Mouse (Mus musculus): ENCODE data around the gene Poldip3. TPM values are rescaled to one million over a fixed set of nuclear protein-coding genes. Genes with fewer than 3 reads are reported as not detected.

Gene Poldip3
- total RNA-seq, 1 experiment from 2014 or later, result 96.3 TPM

DNA sequence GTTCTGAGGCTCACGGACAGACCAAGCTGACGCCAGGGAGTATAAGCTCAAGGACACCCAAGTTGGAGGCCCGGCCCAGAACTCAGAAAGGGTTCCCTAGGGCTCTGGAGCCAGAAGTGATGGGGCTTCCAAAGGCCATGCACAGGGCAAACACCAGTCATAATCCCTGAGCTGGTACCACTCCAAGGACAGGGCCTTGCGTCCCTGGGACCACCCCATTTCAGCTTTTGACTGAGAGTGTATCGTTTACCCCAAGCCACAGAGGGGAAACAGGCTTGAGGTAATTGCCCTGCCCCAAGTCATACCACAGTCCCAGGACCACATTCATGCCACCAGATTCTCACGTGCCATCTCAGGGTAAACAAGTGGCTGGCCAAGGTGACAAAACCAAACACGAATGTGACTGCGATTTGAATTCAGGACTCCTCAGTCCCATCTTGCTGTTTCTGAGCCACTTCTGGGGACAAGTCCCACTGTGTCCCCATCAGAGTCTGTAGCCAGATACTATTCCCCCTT is 18.4 kb upstream of the Poldip3 start:
- no peak for ATAC-seq (replicated peaks in 1 of 2; ENCODE audit: insufficient read depth in 1 of 2, low FRiP score in 2 of 2, low TSS enrichment in 1 of 2, low read depth in 1 of 2, poor library complexity in 2 of 2, severe bottlenecking in 2 of 2)

- ATAC-seq (replicated peaks in 1 of 2; ENCODE audit: insufficient read depth in 1 of 2, low FRiP score in 2 of 2, low TSS enrichment in 1 of 2, low read depth in 1 of 2, poor library complexity in 2 of 2, severe bottlenecking in 2 of 2), result no peak
Measured at GRCm38 (mm10) chr15:83167126-83167525, 17.9 kb upstream of the Poldip3 start.

DNA sequence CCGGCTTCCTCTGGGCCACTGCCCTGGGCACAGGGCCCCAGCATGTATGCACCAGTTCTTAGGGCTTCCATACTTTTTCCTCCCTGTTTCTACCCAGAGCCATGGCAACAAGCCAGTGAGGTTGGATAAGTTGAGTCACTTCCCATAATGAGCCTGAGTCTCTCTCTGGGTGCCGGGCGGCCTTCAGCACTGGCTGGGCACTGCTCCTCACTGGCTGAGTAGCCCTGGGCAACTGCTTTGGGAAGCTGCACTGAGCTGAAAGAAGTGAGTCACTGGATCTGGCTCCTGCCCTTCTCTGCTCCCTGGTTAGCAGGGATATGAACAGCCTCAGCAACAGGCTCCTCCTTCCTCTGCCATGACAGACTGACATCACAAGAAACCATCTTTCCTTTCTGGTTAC is 17.5 kb upstream of the Poldip3 start:
- ATAC-seq (replicated peaks in 1 of 2; ENCODE audit: insufficient read depth in 1 of 2, low FRiP score in 2 of 2, low TSS enrichment in 1 of 2, low read depth in 1 of 2, poor library complexity in 2 of 2, severe bottlenecking in 2 of 2), result no peak

- ATAC-seq (replicated peaks in 1 of 2; ENCODE audit: insufficient read depth in 1 of 2, low FRiP score in 2 of 2, low TSS enrichment in 1 of 2, low read depth in 1 of 2, poor library complexity in 2 of 2, severe bottlenecking in 2 of 2), result no peak
Measured at GRCm38 (mm10) chr15:83165526-83166315, 16.5 kb upstream of the Poldip3 start.

DNA sequence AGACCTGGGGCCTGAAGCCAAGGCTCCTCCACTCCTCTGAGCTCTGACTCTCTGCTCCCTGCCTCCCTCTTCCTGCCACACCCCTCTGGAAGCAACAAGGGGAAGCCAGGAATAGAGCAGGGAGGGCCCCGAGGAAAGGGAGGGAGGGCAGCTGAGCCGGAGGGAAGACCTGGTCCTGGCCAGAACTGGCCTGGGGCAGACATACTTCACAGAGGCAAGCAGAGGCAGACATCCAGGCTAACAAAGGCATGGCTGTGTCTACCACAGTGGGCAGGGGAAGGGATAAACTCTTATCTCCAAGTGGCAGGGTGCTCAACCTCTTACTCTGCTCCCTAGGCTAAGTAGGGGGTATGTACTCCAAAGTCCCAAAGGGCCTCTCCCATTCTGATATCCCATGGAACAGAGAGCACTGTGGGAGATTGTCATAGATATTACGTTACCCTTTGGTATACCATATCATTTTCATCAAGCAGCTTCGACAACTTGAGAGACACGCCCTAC is 15.8 kb upstream of the Poldip3 start:
- no peak for ATAC-seq (replicated peaks in 1 of 2; ENCODE audit: insufficient read depth in 1 of 2, low FRiP score in 2 of 2, low TSS enrichment in 1 of 2, low read depth in 1 of 2, poor library complexity in 2 of 2, severe bottlenecking in 2 of 2)

DNA sequence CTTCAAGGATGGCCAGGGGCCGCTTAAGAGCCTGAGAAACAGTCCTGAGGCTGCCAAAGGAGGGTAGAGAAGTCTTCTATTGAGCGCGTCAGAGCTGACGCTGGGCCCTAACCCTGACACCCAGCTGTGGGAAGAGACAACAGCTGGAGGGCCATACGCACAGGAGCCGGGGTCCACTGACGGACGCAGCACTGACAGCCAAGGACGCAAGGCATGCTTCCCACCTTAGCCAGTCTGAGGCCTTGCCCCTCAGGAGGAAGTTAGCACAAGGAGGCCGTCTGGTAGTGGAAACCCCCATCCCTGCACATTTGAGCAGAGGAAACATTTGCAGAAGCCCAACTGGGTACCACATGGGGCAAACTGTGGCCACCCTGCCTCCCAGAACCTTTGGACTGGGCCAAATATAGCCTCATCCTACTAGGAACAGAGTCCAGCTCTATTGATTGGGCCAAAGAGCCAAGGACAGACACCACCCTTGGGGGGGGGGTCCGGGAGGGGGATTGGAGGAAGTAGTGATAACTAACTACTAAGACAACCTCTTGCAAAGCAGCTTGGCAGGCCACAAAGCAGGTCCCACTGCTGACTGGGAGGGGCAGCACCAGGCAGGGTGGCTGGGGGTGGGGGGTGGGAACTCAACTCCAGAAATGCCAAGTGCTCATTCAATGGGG is 13.8 kb upstream of the Poldip3 start:
- no peak for ATAC-seq (replicated peaks in 1 of 2; ENCODE audit: insufficient read depth in 1 of 2, low FRiP score in 2 of 2, low TSS enrichment in 1 of 2, low read depth in 1 of 2, poor library complexity in 2 of 2, severe bottlenecking in 2 of 2)

- ATAC-seq (replicated peaks in 1 of 2; ENCODE audit: insufficient read depth in 1 of 2, low FRiP score in 2 of 2, low TSS enrichment in 1 of 2, low read depth in 1 of 2, poor library complexity in 2 of 2, severe bottlenecking in 2 of 2), result no peak
Measured at GRCm38 (mm10) chr15:83162001-83162400, 12.8 kb upstream of the Poldip3 start.

DNA sequence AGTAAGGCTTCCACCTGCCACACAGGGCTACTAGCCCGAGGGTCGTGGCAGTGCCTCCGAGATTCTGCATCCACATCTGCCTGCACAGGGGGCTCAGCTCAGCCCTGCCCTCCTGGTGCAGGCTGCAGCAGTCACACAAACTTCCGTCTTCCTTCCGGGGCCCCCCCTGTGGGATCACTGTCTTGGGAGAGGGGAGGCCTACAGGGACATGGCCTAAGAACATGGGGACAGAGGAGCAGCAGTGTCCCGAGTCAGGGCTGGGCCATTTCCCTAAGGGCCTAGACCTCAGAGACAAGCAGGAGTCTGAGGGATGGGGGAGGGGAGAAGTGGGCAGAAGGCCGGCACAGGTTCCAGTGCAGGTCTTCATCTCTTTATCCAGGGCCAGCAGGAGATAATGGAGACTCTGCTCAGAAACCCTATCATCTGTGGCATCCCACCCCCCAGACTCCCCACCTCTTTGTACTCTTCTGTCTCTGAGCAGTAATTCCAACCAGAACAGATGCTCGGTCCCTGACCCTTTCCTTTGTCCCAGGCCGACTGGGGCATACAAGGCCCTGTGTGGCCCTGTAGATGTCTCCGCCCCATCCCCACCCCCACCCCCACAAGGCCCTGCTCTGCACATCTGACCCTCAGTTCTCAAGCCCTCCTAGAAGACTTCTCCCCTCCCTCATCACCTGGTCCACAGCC is 12.0 kb upstream of the Poldip3 start:
- no peak for ATAC-seq (replicated peaks in 1 of 2; ENCODE audit: insufficient read depth in 1 of 2, low FRiP score in 2 of 2, low TSS enrichment in 1 of 2, low read depth in 1 of 2, poor library complexity in 2 of 2, severe bottlenecking in 2 of 2)

- no peak for ATAC-seq (replicated peaks in 1 of 2; ENCODE audit: insufficient read depth in 1 of 2, low FRiP score in 2 of 2, low TSS enrichment in 1 of 2, low read depth in 1 of 2, poor library complexity in 2 of 2, severe bottlenecking in 2 of 2)
Measured at GRCm38 (mm10) chr15:83160561-83160960, 11.4 kb upstream of the Poldip3 start.

DNA sequence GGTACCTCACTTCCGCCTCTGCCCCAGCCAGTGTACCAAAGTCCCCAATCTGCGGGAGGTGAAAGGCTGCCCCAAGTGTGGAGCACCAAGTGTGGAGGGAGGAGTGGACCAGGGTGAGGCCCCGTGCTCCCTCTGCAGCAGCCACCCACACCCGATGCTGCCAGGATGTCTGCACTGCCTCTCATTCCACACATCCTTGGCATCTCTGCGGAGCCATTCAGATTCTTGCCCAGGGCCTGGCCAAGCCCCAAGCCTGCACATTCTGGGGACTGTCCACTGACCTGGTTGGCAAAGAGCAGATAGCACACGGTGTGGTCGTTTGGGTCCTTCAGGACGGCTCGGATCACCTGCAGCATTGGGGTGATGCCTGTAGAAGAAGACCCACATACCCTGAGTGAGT is 10.6 kb upstream of the Poldip3 start:
- no peak for ATAC-seq (replicated peaks in 1 of 2; ENCODE audit: insufficient read depth in 1 of 2, low FRiP score in 2 of 2, low TSS enrichment in 1 of 2, low read depth in 1 of 2, poor library complexity in 2 of 2, severe bottlenecking in 2 of 2)

GRCm38 (mm10) chr15:83158587-83159160 is 9.5 kb upstream of the Poldip3 start:
- no peak for ATAC-seq (replicated peaks in 1 of 2; ENCODE audit: insufficient read depth in 1 of 2, low FRiP score in 2 of 2, low TSS enrichment in 1 of 2, low read depth in 1 of 2, poor library complexity in 2 of 2, severe bottlenecking in 2 of 2)

DNA sequence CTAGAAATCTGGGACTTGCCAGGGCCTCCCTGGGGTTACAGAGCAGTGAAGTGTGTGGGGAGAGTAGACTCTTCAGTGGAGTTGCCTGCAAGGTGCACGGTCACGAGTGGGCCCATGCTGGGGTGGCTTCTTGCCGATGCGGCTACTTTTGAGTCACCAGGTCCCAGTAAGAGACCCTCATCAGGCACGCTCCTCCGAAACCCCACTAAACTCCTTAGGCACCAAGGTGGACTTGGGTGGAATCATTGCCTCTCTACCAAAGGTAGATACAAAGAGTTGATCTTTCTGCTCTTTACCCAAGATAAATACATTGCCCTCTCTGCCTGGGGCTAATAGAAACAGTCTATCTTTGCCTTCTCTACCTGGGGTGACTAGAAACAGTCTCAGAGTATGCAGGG is 8.5 kb upstream of the Poldip3 start:
- no peak for ATAC-seq (replicated peaks in 1 of 2; ENCODE audit: insufficient read depth in 1 of 2, low FRiP score in 2 of 2, low TSS enrichment in 1 of 2, low read depth in 1 of 2, poor library complexity in 2 of 2, severe bottlenecking in 2 of 2)

DNA sequence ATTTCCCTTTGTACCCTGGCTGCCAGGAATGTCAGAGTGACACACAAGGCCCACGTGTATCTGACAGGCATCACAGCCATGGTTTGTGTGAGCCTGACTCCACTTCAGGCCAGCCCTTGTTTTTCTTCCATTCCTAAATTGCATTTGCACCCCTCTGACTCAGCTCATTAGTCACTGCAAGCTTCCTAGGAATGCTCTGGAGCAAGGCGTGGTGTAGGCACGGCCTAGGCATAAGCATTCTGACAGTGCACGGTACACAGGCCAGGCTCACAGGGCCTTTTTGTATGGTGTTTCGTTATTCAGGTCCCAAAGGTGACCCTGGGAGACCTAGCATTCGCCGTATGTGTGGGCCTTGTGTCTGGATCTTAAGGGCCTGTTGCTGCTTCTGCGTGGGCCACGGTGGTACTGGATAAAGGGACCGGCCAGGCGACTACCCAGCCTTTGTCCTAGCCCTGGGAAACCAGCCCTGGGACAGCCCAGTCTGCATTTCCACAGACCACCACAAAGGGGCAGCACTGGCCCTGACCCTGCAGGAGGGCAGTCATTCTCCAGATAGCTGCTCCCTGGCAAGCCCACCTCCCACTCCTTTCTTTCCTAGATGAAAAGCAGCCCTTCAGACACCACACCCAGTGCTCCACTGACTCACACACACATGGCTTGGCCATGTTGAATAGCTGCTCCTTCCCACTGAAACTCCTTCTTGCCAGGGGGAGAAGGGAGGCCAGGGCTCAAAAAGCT is 7.9 kb upstream of the Poldip3 start:
- ATAC-seq (replicated peaks in 1 of 2; ENCODE audit: insufficient read depth in 1 of 2, low FRiP score in 2 of 2, low TSS enrichment in 1 of 2, low read depth in 1 of 2, poor library complexity in 2 of 2, severe bottlenecking in 2 of 2), result no peak; a peak in 1 of 4 replicates

- ATAC-seq (replicated peaks in 1 of 2; ENCODE audit: insufficient read depth in 1 of 2, low FRiP score in 2 of 2, low TSS enrichment in 1 of 2, low read depth in 1 of 2, poor library complexity in 2 of 2, severe bottlenecking in 2 of 2), result no peak
Measured at GRCm38 (mm10) chr15:83155672-83156419, 6.7 kb upstream of the Poldip3 start.

DNA sequence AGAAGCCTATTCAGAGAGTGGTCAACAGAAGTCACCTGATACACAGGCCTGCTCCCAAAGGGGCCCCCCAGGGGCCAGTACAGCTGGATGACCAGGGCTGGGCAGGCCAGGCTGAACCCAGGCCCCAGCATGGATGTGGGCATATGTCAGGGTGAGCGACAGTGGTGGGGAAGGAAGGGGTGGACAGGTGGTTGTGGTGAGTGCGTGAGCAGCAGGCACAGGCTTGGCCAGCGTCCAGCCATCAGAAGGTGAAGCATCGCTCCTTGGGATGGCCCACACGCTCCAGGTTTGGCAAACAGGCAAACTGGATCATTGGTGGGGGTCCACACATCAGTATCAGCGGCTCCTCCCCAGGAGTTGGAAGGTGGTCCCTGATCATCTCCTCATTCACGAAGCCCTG is 5.1 kb upstream of the Poldip3 start:
- no peak for ATAC-seq (replicated peaks in 1 of 2; ENCODE audit: insufficient read depth in 1 of 2, low FRiP score in 2 of 2, low TSS enrichment in 1 of 2, low read depth in 1 of 2, poor library complexity in 2 of 2, severe bottlenecking in 2 of 2)

DNA sequence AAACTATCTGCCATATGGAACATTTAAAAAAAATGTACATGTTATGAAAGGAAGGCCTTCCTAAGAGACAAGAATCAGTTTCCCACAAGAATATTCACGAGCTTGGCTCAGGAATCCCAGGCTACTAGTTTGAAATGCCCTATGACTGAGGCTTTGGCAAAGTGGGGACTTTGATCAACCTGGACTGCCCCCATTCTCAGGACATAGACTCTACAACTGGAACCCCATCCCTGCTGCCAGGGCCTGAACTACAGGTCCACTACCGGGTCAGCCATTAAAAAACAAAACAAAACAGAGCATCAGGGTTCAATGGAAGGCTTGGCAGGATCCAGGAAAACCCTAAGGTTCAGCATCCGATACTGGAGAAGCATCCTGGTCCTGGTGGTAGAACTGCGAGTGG is 1.5 kb upstream of the Poldip3 start:
- no peak for ATAC-seq (replicated peaks in 1 of 2; ENCODE audit: insufficient read depth in 1 of 2, low FRiP score in 2 of 2, low TSS enrichment in 1 of 2, low read depth in 1 of 2, poor library complexity in 2 of 2, severe bottlenecking in 2 of 2)

GRCm38 (mm10) chr15:83150073-83150442 is 874 bp upstream of the Poldip3 start:
- ATAC-seq (replicated peaks in 1 of 2; ENCODE audit: insufficient read depth in 1 of 2, low FRiP score in 2 of 2, low TSS enrichment in 1 of 2, low read depth in 1 of 2, poor library complexity in 2 of 2, severe bottlenecking in 2 of 2), result no peak
